Mouse (Mus musculus) layer of hippocampus, adult 9-11 months (tissue): ENCODE measurements around the gene Gm49416.
"Not testable (repeated sequence)": the region's sequence is repeated elsewhere in the genome, so short reads cannot be mapped to it uniquely, and the experiment has no call there.

Experiments
- DNase-seq: peaks from one replicate; pipeline ENCODE4 v3.0.0; 2022

Gm49416 gene

DNA sequence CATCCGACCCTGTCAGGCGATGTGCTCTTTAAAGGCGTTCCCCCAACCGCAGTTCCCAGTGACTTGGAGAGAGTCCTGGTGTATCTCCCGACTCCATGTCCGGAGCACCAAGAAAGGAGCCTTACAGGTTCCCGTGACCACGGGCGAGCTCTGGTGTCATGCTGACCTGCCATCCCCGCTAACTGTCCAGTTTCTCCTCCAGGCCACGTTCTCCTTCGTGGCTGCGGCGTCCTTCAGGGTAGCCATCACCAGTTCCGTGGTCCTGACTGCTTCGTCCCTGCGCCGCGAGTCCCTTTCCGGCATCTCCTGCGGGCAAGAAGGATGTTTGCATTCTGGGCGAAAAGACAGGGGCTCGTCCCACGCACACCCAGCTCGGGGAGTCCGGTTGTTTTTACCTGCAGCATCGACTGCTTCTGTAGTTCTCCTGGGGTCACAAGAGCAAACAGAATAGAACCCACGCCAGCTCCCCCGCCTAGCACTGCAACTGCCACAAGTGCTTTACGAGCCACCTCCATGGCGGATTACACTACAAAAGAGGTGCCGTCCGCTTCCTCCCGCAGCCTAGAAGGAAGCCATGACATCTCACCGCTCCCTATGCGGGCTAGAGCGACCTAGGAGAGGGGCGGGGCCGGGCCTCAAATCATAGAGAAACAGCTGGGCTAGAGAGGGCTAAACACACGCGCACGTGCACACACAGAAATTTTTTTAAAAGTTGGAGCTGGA is 8.3 kb upstream of the Gm49416 start, which contains the start of gene Uqcc3:
Gene Uqcc3 (minus strand): TSS at position 613 of the 723 bp plus-strand sequence.
- peak; percentile 91 for DNase-seq

DNA sequence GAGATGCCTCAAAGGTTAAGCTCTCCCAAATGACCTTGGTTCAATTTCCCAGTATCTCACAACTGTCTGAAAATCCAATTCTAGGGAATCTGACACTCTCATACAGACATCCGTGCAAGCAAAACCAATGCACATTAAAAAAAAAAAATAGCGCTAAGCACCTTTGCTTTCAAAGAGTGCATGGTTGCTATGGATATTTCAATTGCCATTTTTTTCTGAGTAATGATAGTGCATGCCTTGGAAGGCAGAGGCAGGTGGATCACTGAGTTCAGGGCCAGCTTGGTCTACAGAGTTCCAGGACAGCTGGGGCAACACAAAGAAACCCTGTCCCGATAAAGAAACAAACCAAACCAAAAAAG is 7.7 kb upstream of the Gm49416 start:
- DNase-seq = no peak

DNA sequence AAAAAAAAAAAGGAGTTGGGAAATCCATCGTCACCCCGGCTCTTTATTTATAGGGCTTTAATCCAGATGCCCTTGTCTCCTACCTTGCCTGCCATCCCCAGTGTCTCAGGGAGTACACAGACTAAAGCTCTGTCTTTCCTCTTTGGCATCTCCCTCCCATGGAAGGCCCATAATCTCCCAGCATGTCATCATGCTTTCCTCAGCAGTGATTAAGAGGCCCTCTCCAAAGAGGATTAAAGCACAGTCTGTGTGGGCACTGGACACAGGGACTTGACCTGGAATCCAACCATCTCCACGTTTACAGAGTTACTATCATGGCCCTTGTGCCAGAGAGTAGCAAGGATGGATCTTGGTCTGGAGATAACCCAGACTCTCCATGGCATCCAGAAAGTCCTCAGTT is 5.1 kb upstream of the Gm49416 start, which contains the start of the genes Lbhd1 and Gm49403:
Gene Lbhd1 (plus strand): TSS at position 117 of the 400 bp plus-strand sequence.
Gene Gm49403 (plus strand): TSS at position 315 of the 400 bp plus-strand sequence.
- no peak for DNase-seq

DNA sequence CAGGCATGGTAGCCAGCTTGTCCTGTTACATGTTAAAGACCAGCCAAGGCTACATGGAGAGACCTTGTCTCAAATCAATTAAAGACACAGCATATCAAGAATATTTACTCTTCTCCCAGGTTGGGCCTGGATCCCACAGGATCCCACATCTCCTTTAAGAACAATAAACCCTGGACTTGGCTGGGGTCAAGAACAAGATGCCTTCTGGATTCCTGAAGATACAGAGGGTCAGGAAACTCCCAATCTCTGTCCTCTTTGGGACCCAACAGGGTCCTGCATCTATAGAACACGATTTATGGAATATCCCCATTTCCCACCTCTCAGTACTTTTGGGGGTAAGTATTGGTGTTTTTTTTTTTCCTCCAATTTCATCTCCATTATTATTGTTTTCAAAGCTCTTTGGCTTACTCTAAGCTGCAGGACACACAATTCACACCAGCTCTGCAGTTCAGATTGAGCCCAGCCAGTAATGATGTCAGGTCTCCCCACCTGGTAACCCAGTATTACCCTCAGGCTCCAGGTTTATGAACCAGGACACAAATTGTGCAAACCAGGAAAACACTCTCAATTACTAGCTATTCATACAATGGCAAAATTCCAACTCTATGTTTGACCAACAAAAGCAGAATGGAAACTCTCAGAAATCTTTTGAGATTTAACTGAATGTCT is 1.7 kb upstream of the Gm49416 start:
- DNase-seq = no peak

DNA sequence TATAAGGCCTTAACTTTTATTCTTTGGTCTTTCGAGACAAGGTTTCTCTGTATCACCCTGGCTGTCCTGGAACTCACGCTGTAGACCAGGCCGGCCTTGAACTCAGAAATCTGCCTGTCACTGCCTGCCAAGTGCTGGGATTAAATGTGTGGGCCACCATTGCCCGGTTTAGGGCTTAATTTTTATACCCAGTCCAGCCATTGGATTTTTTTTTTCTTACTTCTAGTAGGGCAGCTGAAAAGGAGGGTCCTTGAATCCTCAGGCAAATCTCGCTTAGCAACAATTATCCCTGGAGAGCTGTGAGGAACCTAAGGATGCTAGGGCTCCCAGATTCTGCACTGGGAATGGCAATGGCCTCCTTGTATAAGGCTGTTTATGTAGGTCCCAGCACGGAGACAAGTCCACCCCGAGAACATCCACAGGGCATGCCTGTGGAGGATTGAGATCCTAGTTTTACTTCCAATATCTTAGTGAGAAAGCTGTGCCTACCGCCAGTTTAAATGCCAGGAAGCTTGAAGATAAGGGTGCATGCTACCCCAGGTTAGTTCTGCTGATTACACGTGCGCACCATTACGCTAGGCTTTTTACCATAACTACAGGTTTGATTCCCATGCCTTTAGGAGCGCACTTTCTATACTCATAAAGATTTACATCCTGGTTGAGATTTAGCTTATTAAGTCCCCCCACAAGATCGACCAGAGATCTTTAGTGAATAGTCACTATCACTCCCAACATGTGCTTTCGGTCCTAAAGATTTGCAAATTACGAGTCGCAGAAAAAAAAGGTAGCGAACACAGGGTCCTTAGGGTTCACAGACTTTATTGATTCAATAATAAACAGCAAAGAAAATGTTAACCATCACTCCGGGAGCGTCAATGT is 902 bp upstream of the Gm49416 start:
- DNase-seq = no peak

DNA sequence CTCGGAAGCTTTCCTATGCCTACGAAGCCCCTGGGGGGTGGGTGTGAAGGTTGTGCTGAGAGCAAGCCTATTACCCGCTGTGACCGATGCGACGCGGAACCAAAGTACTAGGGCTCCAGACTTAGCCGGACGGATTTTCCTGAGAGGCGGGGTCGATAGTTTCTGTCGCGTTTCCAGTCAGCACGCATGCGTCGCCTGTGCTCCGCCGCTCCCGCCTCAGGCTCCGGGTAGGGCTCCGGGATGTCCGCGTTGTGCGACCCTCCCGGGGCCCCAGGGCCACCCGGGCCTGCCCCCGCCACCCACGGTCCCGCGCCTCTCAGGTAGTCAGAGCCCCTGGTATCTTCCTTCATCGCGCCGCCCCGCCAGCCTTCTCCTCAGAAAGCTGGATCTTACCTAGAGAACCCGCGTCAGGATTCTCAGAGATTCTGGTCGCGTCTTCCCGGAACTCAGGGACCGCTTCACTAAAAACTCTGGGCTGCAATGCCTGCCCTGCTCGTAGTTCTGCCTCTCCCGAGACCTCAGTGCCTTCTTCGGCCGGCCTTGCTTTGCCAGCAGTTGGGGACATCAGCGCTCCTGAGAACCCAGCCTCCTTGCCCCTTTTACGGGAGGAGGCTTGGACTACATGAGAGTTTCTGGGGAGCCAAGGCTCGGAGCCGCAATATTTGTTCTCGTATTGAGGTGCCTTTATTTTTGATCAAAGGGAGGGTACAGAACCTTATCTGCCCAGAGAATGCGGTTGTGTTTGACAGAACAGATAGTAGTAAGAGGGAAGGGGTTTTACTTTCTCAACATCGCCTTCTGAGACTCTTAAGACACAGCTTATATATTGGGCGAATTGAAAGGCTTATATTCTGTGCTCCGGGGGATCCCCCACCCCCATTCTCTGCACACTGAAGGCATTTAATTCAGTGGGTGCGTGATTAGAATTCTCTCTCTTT is 4.4 kb downstream of the Gm49416 start, which contains the start of gene Ints5:
Gene Ints5 (plus strand): TSS at position 177 of the 938 bp plus-strand sequence.
- peak; percentile 74 for DNase-seq

DNA sequence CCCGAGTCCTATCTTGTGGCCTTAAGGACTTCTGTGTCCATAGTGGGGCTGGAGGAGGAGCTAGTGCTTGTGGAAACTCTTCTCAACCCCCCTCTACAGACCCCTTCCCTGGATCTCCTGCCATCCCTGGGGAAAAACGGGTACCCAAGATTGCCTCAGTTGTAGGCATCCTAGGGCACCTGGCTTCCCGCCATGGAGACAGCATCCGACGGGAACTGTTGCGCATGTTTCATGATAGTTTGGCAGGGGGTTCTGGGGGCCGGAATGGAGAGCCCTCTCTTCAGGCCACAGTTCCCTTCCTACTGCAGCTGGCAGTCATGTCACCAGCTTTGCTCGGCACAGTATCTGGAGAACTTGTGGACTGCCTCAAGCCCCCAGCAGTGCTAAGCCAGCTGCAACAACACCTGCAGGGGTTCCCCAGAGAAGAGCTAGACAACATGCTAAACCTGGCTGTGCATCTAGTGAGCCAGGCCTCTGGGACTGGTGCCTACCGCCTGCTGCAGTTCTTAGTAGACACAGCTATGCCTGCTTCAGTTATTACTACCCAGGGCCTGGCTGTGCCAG is 6.8 kb downstream of the Gm49416 start:
- no peak for DNase-seq

DNA sequence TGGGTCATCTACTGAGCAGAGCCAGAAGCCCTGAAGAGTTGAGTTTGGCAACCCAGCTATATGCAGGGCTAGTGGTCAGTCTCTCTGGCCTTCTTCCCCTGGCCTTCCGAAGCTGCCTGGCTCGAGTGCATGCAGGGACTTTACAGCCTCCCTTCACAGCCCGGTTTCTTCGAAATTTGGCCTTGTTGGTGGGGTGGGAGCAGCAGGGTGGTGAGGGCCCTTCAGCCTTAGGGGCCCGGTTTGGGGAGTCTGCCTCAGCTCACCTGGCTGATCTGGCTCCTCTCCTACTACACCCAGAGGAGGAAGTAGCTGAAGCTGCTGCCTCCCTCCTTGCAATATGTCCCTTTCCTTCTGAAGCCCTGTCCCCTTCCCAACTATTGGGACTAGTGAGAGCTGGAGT is 7.5 kb downstream of the Gm49416 start:
- DNase-seq = not testable (repeated sequence)

DNA sequence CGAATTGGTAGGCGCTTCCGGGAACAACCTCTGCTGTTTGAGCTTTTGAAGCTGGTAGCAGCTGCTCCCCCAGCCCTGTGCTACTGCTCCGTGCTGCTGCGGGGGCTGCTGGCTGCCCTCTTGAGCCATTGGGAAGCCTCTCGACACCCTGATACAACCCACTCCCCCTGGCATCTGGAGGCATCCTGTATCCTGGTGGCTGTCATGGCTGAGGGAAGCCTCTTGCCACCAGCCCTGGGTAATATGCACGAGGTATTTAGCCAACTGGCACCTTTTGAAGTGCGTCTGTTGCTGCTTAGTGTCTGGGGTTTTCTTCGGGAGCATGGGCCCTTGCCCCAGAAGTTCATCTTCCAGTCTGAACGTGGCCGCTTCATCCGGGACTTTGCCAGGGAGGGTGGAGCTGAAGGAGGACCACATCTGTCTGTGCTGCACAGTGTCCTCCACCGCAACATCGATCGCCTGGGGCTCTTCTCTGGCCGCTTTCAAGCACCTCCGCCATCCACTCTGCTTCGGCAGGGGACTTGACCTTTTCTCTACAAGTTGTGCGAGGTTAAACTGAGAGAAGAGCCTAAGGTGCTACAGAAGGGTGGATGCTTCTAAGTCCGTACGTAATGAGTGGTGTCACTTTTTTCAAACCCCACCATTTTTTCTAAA is 8.6 kb downstream of the Gm49416 start:
- not testable (repeated sequence) for DNase-seq

DNA sequence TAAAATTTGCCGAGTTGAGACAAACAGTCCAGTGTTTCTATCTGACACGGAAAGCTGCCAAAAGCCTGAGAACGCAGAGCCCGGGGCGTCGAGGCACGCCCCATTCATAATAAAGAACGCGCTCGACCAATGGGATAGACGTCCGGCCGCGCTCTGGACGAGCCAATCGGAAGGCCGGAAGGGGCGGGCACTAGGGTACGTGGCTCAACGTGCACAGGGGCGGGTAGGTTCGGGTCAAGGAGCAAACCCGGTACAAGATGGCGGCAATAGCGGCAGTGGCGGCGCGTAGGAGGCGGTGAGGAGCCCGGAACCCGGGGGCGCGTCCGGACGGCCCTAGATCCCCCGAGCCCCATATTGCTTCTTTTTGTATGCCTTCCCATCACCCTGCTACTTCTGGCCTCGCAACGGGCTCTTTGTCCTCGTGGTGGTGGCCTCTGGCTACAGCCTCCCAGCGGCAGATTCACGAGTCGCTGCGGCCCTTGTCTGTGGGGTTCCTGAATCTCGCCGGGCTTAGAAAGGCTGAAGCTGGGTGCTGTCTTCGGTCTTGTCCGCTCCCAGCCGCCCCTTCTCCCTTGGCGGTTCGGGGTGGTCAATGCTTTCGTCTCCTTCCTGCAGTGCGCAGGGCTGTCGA is 9.3 kb downstream of the Gm49416 start, which contains the start of gene Ganab:
Gene Ganab (plus strand): TSS at position 207 of the 631 bp plus-strand sequence.
- DNase-seq = peak; percentile 97

DNA sequence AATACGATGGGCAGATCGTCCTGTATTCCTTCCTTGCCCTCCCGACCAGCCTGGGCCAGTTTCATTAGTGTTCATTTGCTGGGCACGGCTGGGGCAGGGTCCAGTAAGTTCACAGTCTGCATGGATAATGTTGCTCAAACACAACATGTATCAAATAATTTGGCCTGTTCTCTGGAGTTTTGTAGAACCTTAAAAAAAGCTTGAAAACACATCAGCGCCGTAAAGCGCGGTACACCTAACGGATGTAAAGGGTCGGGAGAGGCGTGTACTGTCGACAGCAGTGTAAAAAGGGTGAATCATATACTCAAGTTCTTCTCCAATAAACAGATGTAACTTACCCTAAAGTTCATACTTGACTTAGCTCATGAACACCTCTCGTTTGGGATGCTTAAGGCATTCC is 9.8 kb downstream of the Gm49416 start:
- DNase-seq = no peak

DNA sequence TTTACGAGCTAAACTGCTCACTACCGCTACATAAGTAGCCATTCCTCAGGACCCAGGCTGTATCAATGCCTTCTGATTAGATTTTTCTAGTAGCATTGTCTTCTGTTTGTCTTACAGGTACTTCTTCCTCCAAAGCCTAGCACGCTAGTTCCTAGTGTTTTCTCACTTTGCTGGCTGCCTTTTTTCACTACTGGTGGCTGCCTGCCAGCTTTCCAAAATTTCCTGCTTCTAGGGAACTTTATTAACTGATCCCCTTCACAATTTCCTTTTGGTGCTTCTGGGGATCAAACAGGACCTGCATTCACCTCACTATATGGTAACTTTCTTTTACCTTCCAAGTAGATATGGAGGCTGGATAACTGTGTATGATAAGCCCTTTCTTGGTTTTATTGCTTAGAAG is 10.4 kb downstream of the Gm49416 start:
- no peak for DNase-seq

DNA sequence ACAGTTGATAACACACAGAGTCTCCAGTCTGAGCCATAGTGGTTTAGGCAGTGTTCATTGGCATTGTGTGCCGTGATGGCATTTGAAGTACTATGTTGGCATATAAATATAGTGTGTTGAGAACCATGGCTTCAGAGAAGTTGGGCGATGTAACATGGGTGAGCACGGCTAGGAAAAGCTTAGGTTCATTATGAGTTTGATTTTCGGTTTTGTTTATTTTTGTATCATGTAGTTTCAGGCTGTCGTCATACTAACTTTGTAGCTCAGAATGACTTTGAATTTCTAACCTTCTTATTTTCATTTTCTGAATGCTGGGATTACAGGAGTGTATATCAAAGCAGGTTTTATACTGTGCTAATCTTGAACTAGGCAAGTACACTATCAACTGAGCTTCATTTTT is 14.7 kb downstream of the Gm49416 start:
- no peak for DNase-seq

DNA sequence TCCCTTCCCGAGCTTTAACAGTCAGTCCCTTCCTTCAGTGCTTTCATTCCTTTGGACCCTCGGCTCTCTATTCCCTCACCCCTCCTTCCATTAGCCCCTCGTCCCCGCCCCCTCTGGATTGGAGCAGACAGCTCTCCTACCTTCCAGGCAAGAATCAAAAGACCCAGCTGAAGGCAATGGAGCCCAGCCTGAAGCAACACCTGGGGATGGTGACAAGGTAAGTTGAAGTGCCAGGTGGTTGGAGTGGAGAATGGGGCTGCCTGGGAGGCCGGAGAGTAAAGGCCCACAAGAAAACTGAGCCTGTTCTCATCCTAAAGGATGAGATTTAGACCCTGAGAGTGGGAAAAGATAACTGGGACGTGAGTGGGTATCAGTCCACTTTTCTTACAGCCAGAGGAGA is 19.8 kb downstream of the Gm49416 start:
- no peak for DNase-seq

DNA sequence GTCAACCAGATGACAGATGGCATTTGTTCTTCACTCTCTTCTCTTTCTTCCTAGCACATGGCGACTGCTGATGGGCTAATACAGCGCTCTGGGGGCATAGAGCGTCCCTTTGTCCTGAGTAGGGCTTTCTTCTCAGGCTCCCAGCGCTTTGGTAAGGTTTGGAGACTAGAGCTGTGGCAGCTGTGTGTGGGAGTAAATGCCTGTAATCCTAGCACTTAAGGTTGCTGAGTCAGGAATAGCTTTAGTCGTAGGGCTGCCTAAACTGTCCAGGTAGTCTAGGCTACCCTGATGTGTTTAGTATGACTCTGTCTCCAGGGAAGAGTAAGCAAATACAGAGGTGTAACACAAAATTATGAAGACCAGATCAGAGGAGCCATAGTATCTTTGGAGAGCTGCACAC is 23.1 kb downstream of the Gm49416 start:
- no peak for DNase-seq

DNA sequence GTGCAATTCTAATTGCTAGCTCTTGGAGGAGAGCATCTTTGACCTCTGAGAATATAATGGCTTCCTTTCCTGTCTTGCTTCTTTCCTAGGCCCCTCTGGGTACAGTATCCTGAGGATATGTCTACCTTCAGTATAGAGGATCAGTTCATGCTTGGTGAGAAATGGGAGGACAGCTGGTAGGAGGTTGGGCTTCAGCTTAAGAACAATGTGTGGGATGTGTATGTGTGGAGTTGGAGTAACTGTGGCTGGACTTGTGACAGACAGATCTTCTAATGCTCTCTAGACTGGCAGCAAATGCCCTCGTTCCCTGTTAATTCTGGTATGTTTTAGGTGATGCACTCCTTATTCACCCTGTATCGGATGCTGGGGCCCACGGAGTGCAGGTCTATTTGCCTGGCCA is 25.5 kb downstream of the Gm49416 start:
- peak; percentile 67 for DNase-seq

DNA sequence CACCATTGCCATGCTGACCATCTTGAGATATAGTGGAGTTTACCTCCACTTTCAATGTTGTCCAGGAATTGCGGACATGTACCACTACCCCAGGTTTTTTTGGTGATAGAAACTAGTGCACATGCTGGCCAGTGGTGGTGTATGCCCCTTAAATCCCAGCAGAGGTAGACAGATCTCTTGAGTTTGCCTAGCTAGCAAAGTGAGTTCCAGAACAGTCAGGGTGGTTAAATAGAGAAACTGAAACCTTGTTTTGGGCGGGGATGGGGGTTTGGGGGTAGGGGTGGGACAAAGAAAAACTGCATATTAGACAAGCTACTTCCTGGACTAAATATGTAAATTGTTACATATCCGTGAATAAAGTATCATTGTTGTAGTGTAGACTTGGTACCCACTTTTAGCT is 30.3 kb downstream of the Gm49416 start:
- DNase-seq = no peak

DNA sequence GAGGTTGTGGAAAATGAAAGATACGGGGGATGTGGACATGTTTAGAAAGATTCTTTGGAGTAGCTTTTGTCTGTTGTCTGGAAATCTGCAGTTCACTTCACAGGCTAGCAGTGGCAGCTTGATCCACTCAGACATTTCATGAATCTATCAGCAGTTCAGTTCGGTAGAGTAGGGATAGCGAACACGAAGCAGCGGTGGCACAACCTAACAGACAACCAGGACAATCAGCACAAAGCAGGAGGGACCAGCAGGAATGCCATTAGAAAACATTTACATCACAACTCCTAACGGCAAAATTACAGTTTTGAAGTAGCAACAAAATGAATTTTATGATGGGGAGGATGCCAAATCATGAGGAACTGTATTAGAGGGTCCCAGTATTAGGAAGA is 31.0 kb downstream of the Gm49416 start:
- no peak for DNase-seq

DNA sequence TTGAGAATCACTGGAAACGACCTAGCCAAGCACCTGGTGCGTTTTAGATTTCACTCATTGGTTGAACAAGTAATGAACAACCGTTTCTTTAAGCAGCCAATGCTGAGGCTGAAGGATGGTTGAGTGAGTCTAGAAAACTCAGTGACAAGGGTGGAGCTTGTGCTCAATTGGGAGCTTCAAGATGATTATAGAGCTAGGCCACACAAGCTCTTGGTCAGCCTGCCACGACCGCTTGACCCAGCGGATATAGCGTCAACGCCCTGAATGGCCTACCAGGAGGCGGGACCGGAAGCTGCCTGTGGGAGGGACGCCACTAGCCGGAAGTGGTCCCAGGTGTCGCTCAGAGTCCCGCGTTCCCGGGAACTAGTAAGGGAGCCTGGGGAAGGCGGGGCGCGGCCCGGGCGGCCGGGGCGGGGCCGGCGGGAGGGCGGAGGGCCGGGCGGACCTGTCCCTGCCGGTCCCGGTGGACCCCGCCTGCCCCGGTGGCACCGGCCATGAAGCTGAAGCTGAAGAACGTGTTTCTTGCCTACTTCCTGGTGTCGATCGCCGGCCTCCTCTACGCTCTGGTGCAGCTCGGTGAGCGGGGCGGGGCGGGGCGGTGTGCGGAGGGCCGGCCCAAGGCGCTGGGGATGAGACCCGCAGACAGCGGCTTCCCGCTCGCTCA is 31.5 kb downstream of the Gm49416 start, which contains the start of gene B3gat3:
Gene B3gat3 (plus strand): TSS at position 302 of the 664 bp plus-strand sequence.
- DNase-seq = peak; percentile 96

DNA sequence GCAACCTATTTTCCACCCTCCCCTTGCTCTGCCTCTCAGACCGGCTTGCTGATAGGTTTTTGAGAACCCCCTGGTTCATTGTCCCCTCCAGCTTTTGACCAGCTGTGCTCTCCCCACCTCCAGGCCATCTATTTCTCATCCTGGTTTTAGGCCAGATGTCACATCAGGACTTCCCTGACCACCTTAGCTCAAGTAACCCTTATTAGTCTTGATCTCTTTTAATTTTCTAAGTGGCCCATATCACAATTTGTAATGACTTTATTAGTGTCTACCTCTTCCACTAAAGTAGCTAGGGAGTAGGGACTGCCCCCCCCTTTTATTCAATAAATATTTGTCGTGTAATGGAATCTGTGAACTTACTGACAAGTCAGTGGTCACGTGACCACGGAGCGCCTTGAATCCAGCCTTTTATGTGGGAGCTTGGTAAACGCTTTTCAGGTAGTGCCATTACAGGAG is 32.1 kb downstream of the Gm49416 start:
- no peak for DNase-seq
